Mouse (Mus musculus): ENCODE data around the gene Zfyve26. TPM values are rescaled to one million over a fixed set of nuclear protein-coding genes. Genes with fewer than 3 reads are reported as not detected.

Gene Zfyve26
- total RNA-seq, 2 experiments from 2014 or later = 25.5 to 33.5 TPM

- intact Hi-C loops (cut with DNase I) = no loop called here
- DNase-seq (ENCODE audit: low spot score in 2 of 2) = no peak
These were observed 16.5 kb downstream of the Zfyve26 start for GRCm38 (mm10) chr12:79279513-79280115.

DNA sequence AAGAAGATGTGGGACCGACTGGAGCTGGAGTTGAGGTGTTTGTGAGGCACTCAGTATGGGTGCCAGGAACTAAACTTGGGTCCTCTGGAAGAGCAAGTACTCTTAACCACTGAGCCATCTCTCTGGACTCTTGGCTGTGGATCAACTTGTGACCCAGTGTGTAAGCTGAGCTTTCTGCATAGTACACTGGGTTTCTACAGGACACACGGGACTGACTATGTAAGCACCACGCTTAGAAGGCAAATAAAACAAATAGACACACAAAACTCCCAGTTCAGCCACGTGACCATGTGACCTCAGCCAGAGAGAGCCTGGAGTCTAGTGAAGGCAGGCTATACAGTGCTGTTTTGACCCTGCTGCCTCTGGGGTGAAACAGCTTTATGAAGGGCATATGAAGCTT lies 23.5 kb downstream of the Zfyve26 start:
- intact Hi-C loops (cut with DNase I) = no loop called here
- no peak for DNase-seq (ENCODE audit: low spot score in 2 of 2)

GRCm38 (mm10) chr12:79261035-79261434 lies 35.1 kb downstream of the Zfyve26 start:
- intact Hi-C loops (cut with DNase I) = loop anchor here (2.0 kb wide), 1 partner anchor 70 kb away; no protein-coding TSS in a partner anchor
- peak; percentile 14 to 16 for DNase-seq (ENCODE audit: low spot score in 2 of 2)

- intact Hi-C loops (cut with DNase I) = loop anchor here (2.0 kb wide), 1 partner anchor 69 kb away; no protein-coding TSS in a partner anchor
- no peak for DNase-seq (ENCODE audit: low spot score in 2 of 2)
These were observed 36.0 kb downstream of the Zfyve26 start for GRCm38 (mm10) chr12:79260154-79260553.

GRCm38 (mm10) chr12:79254975-79255374 lies 41.1 kb downstream of the Zfyve26 start:
- no peak for DNase-seq (ENCODE audit: low spot score in 2 of 2)
- intact Hi-C loops (cut with DNase I) = no loop called here

DNA sequence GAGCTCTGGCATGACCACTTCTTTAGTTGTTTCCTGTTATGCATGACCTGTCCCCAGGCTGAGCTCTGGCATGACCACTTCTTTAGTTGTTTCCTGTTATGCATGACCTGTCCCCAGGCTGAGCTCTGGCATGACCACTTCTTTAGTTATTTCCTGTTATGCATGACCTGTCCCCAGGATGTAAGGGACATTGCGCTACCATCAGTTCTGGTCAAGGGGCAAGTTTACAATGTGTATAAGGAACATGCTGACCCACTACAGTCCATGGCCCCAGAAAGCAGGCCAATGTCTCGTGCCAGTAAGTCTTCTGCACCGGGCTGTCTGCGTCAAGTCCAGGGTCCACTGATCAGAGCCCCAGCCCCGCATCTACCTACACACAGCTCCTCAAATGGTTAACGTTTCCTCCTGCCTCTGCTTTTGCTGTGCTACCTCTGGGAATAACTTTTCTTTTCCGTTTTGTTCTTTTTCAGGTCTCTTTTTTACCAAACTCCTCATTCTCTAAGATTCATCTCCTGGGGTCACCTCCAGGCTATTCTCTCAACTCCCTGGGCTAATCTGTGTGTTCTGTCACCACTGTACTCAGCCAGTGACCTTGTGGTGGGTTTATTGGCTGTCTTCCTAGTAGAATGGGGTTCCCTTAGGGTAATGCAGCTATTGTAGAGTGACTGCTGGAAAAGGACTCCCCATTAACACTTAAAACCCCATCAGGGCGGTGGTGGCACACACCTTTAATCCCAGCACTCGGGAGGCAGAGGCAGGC lies 42.6 kb downstream of the Zfyve26 start:
- DNase-seq (ENCODE audit: low spot score in 2 of 2) = no peak
- intact Hi-C loops (cut with DNase I) = no loop called here

GRCm38 (mm10) chr12:79248110-79248509 lies 48.0 kb downstream of the Zfyve26 start:
- DNase-seq (ENCODE audit: low spot score in 2 of 2) = no peak
- intact Hi-C loops (cut with DNase I) = no loop called here

DNA sequence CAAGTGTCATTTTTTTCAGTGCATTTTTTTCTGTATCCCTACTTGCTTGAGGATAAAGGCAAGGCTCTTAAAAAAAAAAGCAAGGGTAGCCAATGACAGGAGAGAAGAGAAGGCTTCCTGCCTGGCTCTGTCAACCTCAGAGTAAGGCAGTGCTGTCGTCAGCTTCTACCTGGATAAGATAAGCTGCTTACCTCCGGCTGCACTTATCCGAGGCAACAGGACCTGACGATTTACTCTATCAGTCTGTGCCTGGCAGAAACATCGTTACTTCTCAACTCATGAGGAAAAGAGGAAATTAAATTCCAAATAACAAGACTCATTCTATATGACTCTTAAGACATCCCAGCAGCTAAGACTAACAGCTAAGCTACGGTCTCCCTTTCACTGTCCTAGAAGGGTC lies 53.2 kb downstream of the Zfyve26 start:
- intact Hi-C loops (cut with DNase I) = no loop called here
- no peak for DNase-seq (ENCODE audit: low spot score in 2 of 2)

- no peak for DNase-seq (ENCODE audit: low spot score in 2 of 2)
- intact Hi-C loops (cut with DNase I) = no loop called here
These were observed 54.1 kb downstream of the Zfyve26 start for GRCm38 (mm10) chr12:79241985-79242384.

DNA sequence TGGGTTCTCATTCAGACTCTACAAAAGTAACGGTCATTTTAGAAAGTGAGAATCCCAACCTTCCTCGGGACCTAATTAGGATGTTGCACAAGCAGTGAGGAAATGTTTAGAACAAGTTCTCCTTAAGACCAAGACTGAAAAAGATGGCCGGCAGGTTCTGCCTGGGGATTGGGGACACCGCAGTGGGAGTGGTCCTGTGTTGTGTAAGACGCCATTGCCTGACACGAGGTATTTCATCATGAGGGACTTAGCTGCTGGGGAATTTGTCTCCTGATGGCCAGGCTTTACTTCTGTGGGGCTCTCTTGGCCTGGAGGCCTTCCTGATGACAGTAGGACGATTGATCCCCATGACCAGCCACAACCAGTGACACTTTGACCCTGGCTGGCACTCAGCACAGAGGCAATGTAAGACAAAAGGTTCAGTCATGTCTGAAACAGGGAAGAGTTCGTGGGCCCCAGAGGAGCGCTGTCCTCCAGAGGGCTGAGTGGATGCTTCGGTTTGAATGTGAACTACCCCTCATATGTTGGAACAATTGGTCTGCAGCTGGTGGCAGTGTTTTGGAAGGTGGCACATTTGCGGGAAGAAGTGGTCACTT lies 60.5 kb downstream of the Zfyve26 start:
- intact Hi-C loops (cut with DNase I) = no loop called here
- DNase-seq (ENCODE audit: low spot score in 2 of 2) = no peak

GRCm38 (mm10) chr12:79217511-79217910 lies 78.6 kb downstream of the Zfyve26 start:
- intact Hi-C loops (cut with DNase I) = no loop called here
- no peak for DNase-seq (ENCODE audit: low spot score in 2 of 2)

DNA sequence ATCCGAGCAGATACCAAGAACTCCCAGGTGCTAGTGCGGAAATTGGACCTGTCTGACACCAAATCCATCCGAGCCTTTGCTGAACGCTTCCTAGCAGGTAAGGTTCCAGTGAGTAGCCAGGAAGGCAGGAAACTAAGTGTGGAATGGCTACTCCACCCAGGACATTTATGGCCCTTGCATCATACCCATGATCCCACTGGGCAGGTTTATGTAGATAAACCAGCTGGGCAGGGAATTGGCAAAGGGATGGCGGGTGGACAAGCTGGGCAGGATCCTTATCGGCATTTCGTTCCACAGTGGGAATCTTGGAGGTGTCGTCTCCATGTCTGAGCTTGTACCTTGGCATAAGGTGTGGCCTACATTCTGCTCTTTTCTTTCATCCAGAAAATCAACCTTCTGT lies 84.7 kb downstream of the Zfyve26 start:
- no peak for DNase-seq (ENCODE audit: low spot score in 2 of 2)
- intact Hi-C loops (cut with DNase I) = no loop called here

DNA sequence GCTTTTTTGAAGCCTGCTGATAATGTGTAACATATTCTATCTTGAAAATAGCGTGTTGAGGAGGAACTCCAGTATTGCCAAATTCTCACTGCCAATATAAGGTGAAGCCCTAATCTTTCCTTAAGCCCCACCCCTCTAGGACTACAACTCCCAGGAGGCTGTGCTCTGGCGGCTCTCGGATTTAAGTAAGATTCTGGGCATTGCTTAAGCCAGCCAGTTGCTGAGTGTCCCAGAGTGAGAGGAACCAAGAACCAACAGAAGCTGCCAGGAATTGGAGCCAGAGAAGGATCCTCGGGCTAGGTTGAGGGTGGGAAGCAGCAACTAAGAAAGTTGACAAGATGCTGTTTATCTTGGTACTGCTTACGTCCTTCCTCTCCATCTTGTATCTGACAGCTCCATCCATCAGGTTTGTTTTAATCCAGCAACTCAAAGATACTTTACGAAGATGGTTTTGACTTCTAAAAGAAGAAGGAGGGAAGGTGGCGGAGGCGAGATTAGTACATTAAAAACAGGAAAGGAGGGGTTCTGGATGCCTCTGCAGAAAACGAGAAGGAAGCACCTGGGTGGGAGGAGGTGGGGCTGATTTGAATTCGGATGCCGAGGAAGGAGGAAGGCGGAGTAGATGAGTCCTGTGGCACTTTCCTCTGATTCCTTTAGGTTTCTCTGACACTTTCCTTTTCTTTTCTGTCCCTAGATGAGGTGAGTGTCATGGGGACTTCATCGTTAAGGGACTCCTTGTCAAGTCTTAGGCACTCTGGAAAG lies 87.2 kb downstream of the Zfyve26 start, which contains the start of gene Rdh12:
Gene Rdh12 (plus strand): TSS at position 212 of the 762 bp plus-strand sequence.
- intact Hi-C loops (cut with DNase I) = no loop called here
- peak; percentile 27 to 40 for DNase-seq (ENCODE audit: low spot score in 2 of 2)

DNA sequence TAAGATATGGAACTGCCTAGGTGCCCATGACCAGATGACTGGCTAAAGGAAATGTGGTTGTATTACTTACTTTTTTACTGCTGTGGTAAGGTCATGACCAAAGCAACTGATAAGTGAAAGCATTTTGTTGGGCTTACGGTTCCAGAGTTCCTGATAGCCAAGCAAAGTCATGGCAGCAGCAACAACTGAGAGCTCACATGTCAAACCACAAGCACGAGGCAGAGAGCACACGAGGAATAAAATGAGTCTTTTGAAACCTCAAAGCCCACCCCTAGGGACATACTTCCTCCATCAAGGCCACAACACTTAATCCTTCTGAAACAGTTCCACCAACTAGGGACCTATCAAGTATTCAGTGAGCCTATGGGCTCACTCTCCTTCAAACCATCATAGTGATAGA lies 94.2 kb downstream of the Zfyve26 start:
- intact Hi-C loops (cut with DNase I) = no loop called here
- DNase-seq (ENCODE audit: low spot score in 2 of 2) = no peak

- intact Hi-C loops (cut with DNase I) = no loop called here
- no peak for DNase-seq (ENCODE audit: low spot score in 2 of 2)
These were observed 99.0 kb downstream of the Zfyve26 start for GRCm38 (mm10) chr12:79197105-79197504.

DNA sequence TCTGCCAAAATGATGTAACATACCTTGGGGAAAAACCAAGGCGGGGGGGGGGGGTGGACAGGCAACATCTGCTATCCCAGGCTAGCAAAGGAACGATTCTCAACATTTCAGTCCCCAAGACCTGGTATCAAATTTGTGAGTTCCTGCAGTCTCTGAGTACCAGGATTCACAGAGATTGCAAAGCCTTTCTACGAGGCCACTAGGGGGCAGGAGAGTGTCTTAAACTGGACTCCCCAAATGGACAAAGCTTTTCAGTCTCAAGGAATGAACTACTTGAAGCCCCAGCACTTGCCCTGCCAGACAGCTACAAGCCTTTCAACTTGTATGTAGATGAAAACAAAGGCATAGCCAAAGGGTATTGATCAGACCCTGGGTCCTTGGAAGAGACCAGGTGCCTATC lies 102.7 kb downstream of the Zfyve26 start:
- DNase-seq (ENCODE audit: low spot score in 2 of 2) = peak; percentile 33 to 65
- intact Hi-C loops (cut with DNase I) = no loop called here

GRCm38 (mm10) chr12:79192193-79192592 lies 103.9 kb downstream of the Zfyve26 start, which contains the start of gene Rdh11:
Gene Rdh11 (minus strand): TSS chr12:79192293.
- intact Hi-C loops (cut with DNase I) = no loop called here
- DNase-seq (ENCODE audit: low spot score in 2 of 2) = no peak

GRCm38 (mm10) chr12:79191701-79192100 lies 104.4 kb downstream of the Zfyve26 start:
- intact Hi-C loops (cut with DNase I) = loop anchor here (2.0 kb wide), 1 partner anchor 69 kb away; no protein-coding TSS in a partner anchor
- peak; percentile 72 to 76 for DNase-seq (ENCODE audit: low spot score in 2 of 2)

DNA sequence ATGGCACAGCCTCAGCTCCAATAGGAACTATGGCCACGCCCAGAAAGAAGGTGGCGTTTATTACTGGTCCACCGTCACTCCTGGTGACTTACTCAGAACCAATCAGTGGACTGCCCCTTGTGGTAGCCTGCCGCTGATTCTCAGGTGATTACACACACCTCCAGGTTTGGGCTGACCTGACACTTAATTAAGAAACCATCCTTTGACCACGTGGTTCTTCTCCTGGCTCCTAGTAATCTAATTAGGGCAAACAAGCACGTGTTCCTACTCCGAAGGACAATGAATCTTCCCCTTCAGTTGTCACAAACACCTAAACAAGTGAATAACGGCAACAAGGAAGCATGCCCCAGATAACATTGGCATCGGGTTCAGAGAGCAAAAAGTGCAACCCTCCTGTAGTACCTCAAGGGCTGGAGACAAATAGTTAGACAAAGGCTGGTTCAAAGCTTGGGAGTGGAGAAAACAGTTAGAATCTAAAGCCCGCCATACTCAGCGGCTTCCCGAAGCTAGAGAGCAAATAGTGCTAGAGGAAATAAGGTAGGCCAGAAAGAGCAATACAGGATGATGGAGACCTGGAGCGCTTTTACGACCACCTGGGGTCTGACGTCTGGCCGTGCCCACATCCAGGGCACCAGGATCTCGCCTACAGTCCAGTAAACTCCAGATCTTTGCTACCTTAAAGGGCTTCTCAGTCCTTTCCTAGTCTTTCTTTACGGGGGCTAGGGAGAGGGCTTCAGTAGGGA lies 105.0 kb downstream of the Zfyve26 start:
- intact Hi-C loops (cut with DNase I) = loop anchor here (2.0 kb wide), 1 partner anchor 70 kb away; no protein-coding TSS in a partner anchor
- peak; percentile 48 to 55 for DNase-seq (ENCODE audit: low spot score in 2 of 2)

All from left cerebral cortex, postnatal 36 days (tissue).